Mouse (Mus musculus) heart, adult 2 months (tissue): Measurements from ENCODE around the gene Kdm3a. TPM values are rescaled to one million over a fixed set of nuclear protein-coding genes. Genes with fewer than 3 reads are reported as not detected.

ENCODE experiments used
- DNase-seq, 2 experiments: peaks; one replicate each; pipeline ENCODE4 v3.0.0; 2021
- H3K27ac ChIP-seq: fragments of 200-600 bp; 2 replicates; pipeline ENCODE4 v1.8.1; 2022
- H3K27me3 ChIP-seq: fragments of 200-500 bp; 2 replicates; pipeline ENCODE4 v1.6.1; 2012; ENCODE audit warnings: mild to moderate bottlenecking, low read length, inconsistent platforms, mixed read lengths; ENCODE audit not compliant: control insufficient read depth, insufficient read depth
- H3K36me3 ChIP-seq: fragments of 200-500 bp; 2 replicates; pipeline ENCODE4 v1.6.1; 2012; ENCODE audit warnings: low read length, inconsistent platforms; ENCODE audit not compliant: control insufficient read depth, insufficient read depth
- H3K4me1 ChIP-seq: fragments of 200-500 bp; 2 replicates; pipeline ENCODE4 v1.6.1; 2011; ENCODE audit warnings: low read length; ENCODE audit not compliant: control insufficient read depth, insufficient read depth
- H3K4me3 ChIP-seq: fragments of 200-600 bp; 2 replicates; pipeline ENCODE4 v1.8.1; 2022
- H3K79me2 ChIP-seq: fragments of 200-500 bp; replicated peaks from 2 replicates; pipeline ENCODE4 v1.6.1; 2012; ENCODE audit warnings: mild to moderate bottlenecking, inconsistent platforms, low read length, moderate library complexity, mixed read lengths; ENCODE audit not compliant: control insufficient read depth, insufficient read depth
- H3K9ac ChIP-seq: fragments of 200-500 bp; 2 replicates; pipeline ENCODE4 v1.6.1; 2012; ENCODE audit warnings: low read depth, mild to moderate bottlenecking, control low read depth, inconsistent platforms, low read length, mixed read lengths
- CTCF ChIP-seq: fragments of 200-600 bp; IDR thresholded peaks from 2 replicates; pipeline ENCODE4 v1.8.1; 2022; ENCODE audit warnings: antibody characterized with exemption, mild to moderate bottlenecking, moderate library complexity
- EP300 ChIP-seq: fragments of 200-500 bp; IDR thresholded peaks from 2 replicates; pipeline ENCODE4 v1.6.1; 2011; ENCODE audit warnings: low read depth, low read length, control low read depth; ENCODE audit not compliant: insufficient read depth
- POLR2A ChIP-seq: fragments of 200-500 bp; IDR thresholded peaks from 2 replicates; pipeline ENCODE4 v1.6.1; 2011; ENCODE audit warnings: mild to moderate bottlenecking, low read depth, low read length, control low read depth; ENCODE audit not compliant: insufficient read depth
- WGBS: fragments of 180-500 bp; shearing (Covaris S2); methylation state at CpG from one replicate; pipeline ENCODE4 v1.1.7; 2018; 5-methylcytosine and 5-hydroxymethylcytosine counted together
- intact Hi-C: fragments of 180-260 bp; cut with DNase I; formaldehyde crosslinking; loops from one replicate; pipeline ENCODE4 v1.15.1; 2025
- polyA plus RNA-seq: library from polyadenylated mRNA; depleted of rRNA; stranded (reverse); fragments of >200 nt; gene quantifications from 2 replicates; pipeline ENCODE4 v1.2.3, GENCODE M21; 2012
- total RNA-seq, 2 experiments: library from RNA; stranded (reverse); gene quantifications; 2 replicates each; pipeline ENCODE4 v1.2.3; 2021

The Kdm3a gene
- total and polyA plus RNA-seq, 3 experiments: 8.2 to 18.2 (median 17.7) TPM

- Histone ChIP-seq H3K9ac (no peak overlapping the region), H3K4me1 (peaks cover 3% of the 10 kb centered on the region; the same call in 1 of the 2 replicates), H3K4me3 (no peak overlapping the region), H3K36me3 (peaks cover 61% of the 10 kb centered on the region), H3K79me2 (no peaks in the 10 kb centered on the region), H3K27ac (no peak overlapping the region), H3K27me3 (no peaks in the 10 kb centered on the region)
- TF ChIP-seq EP300: no peak
- no peak for TF ChIP-seq CTCF
- TF ChIP-seq POLR2A: no peak
- no peak for DNase-seq
- intact Hi-C loops: loop anchor here (2.0 to 5.0 kb wide), 2 partner anchors 14 to 178 kb away; no protein-coding TSS in a partner anchor
Observed at GRCm38 (mm10) chr6:71624723-71625122, 8.1 kb downstream of the Kdm3a start.

- Histone ChIP-seq H3K9ac (no peak overlapping the region), H3K36me3 (peaks cover 60% of the 10 kb centered on the region), H3K4me1 (peaks cover 2% of the 10 kb centered on the region), H3K79me2 (peaks cover 3% of the 10 kb centered on the region; the same call in 1 of the 2 replicates), H3K27me3 (no peaks in the 10 kb centered on the region), H3K27ac (peak overlapping the region; percentile 54), H3K4me3 (no peak overlapping the region)
- TF ChIP-seq CTCF: no peak
- TF ChIP-seq EP300: no peak
- no peak for TF ChIP-seq POLR2A
- DNase-seq: peak in 1 of 2 experiments; percentile 36
- intact Hi-C loops: loop anchor here (5.0 kb wide), 1 partner anchor 180 kb away; no protein-coding TSS in a partner anchor
- 48% methylated on average over 5 of the region's 5 CpGs for WGBS
Observed at GRCm38 (mm10) chr6:71621981-71622380, 10.8 kb downstream of the Kdm3a start.

- WGBS: 57% methylated on average over 5 of the region's 5 CpGs
- Histone ChIP-seq H3K79me2 (peaks cover 4% of the 10 kb centered on the region; the same call in 1 of the 2 replicates), H3K4me1 (peaks cover 5% of the 10 kb centered on the region), H3K4me3 (no peak overlapping the region), H3K36me3 (peaks cover 61% of the 10 kb centered on the region), H3K27ac (peak overlapping the region; percentile 54), H3K27me3 (no peaks in the 10 kb centered on the region), H3K9ac (no peak overlapping the region)
- intact Hi-C loops: loop anchor here (5.0 kb wide), 1 partner anchor 181 kb away; no protein-coding TSS in a partner anchor
- peak in 1 of 2 experiments; percentile 30 for DNase-seq
- TF ChIP-seq CTCF: no peak
- TF ChIP-seq EP300: no peak
- TF ChIP-seq POLR2A: no peak
Observed at GRCm38 (mm10) chr6:71621551-71621950, 11.2 kb downstream of the Kdm3a start.

DNA sequence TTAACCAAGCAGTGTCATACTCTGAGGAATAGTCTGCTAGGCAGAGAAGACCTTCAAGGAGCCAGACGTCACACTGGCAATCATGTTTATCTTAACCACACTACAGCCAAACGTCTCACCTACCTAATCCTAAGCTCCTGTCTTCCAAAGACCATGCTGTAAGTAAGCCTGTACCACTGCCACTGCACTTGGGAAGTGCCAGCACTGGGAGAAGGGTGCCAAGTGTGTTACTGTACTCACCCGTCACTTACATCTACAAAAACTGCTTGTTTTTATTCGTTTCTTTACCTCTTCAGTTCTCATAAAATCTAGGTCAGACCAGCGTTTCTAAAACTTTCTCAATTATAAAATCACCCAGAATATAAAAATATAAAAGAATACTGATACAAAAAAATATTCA is 15.8 kb downstream of the Kdm3a start:
- no peak overlapping the region for H3K9ac ChIP-seq
- H3K4me1 ChIP-seq: peaks cover 6% of the 10 kb centered on the region
- 55% methylated on average over 5 of the region's 5 CpGs for WGBS
- peak in 1 of 2 experiments; percentile 15 for DNase-seq
- no peaks in the 10 kb centered on the region for H3K27me3 ChIP-seq
- no peak overlapping the region for H3K4me3 ChIP-seq
- H3K27ac ChIP-seq: no peak overlapping the region
- H3K79me2 ChIP-seq: peaks cover 4% of the 10 kb centered on the region; the same call in 1 of the 2 replicates
- TF ChIP-seq POLR2A: no peak
- no peak for TF ChIP-seq EP300
- TF ChIP-seq CTCF: no peak
- peaks cover 51% of the 10 kb centered on the region for H3K36me3 ChIP-seq
- intact Hi-C loops: loop anchor here (5.0 kb wide), 1 partner anchor 200 kb away; no protein-coding TSS in a partner anchor

GRCm38 (mm10) chr6:71613225-71613624 is 19.6 kb downstream of the Kdm3a start:
- peaks cover 43% of the 10 kb centered on the region for H3K36me3 ChIP-seq

GRCm38 (mm10) chr6:71609968-71610367 is 22.8 kb downstream of the Kdm3a start:
- TF ChIP-seq POLR2A (no peak), EP300 (no peak), CTCF (no peak)
- no peak for DNase-seq
- Histone ChIP-seq H3K27me3 (no peaks in the 10 kb centered on the region), H3K4me3 (no peak overlapping the region), H3K36me3 (peaks cover 19% of the 10 kb centered on the region), H3K9ac (no peak overlapping the region), H3K79me2 (no peaks in the 10 kb centered on the region; the same call in 1 of the 2 replicates), H3K4me1 (peaks cover 2% of the 10 kb centered on the region; the same call in 1 of the 2 replicates), H3K27ac (no peak overlapping the region)
- intact Hi-C loops: loop anchor here (2.0 to 10.0 kb wide), 2 partner anchors 15 to 285 kb away; no protein-coding TSS in a partner anchor
- 61% methylated on average over 7 of the region's 7 CpGs for WGBS

More at GRCm38 (mm10) chr6:71613225-71613624, 19.6 kb downstream of the Kdm3a start:
- no peak for DNase-seq
- Histone ChIP-seq H3K4me3 (no peak overlapping the region), H3K4me1 (peaks cover 4% of the 10 kb centered on the region), H3K27ac (no peak overlapping the region), H3K79me2 (peaks cover 3% of the 10 kb centered on the region; the same call in 1 of the 2 replicates), H3K27me3 (no peaks in the 10 kb centered on the region), H3K9ac (no peak overlapping the region)
- TF ChIP-seq EP300: no peak
- TF ChIP-seq CTCF: no peak
- intact Hi-C loops: no loop called here
